Mouse (Mus musculus) stomach, postnatal 0 days (tissue): Measurements from ENCODE around the gene Ovol1.

Experiments used
- CTCF ChIP-seq: IDR thresholded peaks from 2 replicates; pipeline ENCODE4 v1.5.1; 2016; ENCODE audit warnings: antibody characterized with exemption, low read depth, mild to moderate bottlenecking, moderate library complexity
- EP300 ChIP-seq: optimal IDR thresholded peaks from 2 replicates; pipeline ENCODE3; 2016; ENCODE audit warnings: antibody characterized with exemption

DNA sequence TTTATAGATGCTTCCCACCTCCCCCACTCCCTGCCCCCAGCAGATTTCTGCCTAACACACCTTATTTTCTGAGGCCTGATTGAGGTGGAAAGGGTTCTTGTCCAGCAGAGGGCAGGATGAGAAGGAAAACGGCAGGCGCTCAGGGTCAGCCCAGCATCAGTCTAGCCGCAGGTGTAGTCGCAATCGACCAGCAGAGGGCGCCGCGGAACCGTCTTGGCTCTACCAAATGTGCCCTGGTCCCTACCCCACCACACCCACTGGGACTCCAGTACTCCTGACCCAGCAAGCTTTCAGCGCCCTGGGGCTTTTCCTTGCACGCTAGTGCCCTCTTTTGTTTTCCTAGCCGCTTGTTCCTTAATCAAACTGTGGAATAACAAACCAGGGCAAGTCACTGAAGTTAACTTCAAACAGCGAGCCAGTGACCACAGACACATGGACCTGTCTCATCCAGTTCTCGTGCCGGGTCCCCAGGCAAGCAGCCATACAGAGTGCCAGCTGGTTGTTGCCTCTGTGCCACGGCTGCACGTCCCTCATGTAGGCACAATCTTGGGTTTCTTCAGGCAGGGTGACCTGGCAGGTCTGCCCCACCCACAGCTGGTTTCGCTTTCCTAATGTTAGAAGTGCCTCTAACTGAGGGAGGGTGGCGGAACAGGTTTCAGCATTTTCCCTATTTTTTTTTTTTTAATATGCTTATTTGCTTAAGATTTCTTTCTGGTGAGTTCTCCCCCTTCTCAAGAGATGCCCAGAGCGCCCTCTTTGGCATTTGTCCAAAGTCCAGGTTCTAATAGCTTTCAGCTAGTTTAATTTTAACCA lies 30.9 kb downstream of the Ovol1 start:
- TF ChIP-seq EP300 (no peak), CTCF (peak; percentile 100)
